Mouse (Mus musculus): ENCODE results near the gene Tdrd1.

DNA sequence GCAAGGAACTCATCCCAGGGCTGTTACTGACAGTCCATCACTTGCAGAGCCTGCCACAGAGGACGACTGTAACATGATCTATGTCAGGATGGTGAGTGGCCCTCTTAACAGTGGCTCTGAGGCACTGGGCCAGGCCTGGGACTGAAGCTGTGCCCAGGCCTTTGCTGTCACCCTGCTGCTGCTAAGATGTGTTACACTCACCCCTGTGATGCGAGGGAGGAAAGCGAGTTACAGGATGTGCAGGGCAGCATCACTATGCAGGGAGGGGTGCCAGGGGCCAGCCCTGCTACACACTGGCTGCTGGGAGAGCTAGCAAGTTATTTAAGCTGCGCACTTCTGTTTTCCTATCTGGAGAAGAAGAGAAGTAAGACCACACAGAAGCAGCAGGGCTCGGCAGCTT lies 30.4 kb downstream of the Tdrd1 start:
- TF ChIP-seq POLR2A (IDR thresholded peaks at IDR 0.05; ENCODE audit: low read depth, low read length) = no peak
- TF ChIP-seq CTCF (conservative IDR thresholded peaks at IDR 0.05; ENCODE audit: insufficient read depth, insufficient read length, low read depth, low read length) = no peak
